Mouse (Mus musculus) lung, postnatal 0 days (tissue): ENCODE results near the gene Xaf1.

Source experiments
- CTCF ChIP-seq: IDR thresholded peaks from 2 replicates; pipeline ENCODE4 v1.5.1; 2016; ENCODE audit warnings: antibody characterized with exemption, mild to moderate bottlenecking
- EP300 ChIP-seq: IDR thresholded peaks from 2 replicates; pipeline ENCODE4 v1.6.1; 2016; ENCODE audit warnings: antibody characterized with exemption, mild to moderate bottlenecking, control low read depth

DNA sequence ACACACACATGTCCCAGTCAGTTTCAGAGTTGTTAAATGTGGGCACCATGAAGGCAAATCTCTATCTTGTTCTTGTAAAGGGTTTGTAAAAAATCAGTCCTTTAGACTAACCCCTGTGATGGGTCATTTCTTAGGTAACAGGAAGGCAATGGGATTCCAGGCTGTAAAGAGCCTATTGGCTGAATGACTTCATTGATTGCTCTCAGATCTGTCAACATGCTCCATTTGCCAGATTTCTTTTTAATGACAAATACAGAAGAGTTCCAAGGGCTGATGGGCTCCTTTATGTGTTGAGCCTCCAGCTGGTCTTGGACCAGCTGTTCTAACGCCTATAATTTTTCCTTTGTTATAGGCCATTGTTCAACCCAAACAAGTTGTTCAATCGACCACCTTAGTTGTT is 8.3 kb upstream of the Xaf1 start:
- TF ChIP-seq CTCF = no peak
- no peak for TF ChIP-seq EP300
